Mouse (Mus musculus): ENCODE results near the gene Btbd18. TPM values are rescaled to one million over a fixed set of nuclear protein-coding genes. Genes with fewer than 3 reads are reported as not detected.

The Btbd18 gene
- 0.14 and 0.41 TPM in 2 replicates for polyA plus RNA-seq (2016; fragmentation: Nextera tagmentation; extraction: Ambion mirVana)

GRCm38 (mm10) chr2:84658806-84659205 is at the start of gene Btbd18:
TSS of gene Btbd18 (plus strand) at chr2:84659079.
- Histone ChIP-seq H3K36me3 (replicated peaks) (no peaks in the 10 kb centered on the region), H3K4me3 (no peak within 1 kb of the TSS), H3K27me3 (replicated peaks; ENCODE audit: low read depth, poor library complexity, severe bottlenecking) (no peaks in the 10 kb centered on the region), H3K4me1 (no peaks in the 10 kb centered on the region), H3K9me3 (peaks cover 4% of the 10 kb centered on the region; the same call in 1 of the 2 replicates), H3K27ac (replicated peaks) (no peak within 1 kb of the TSS)
- DNase-seq (ENCODE audit: low spot score) = no peak
- 93% methylated on average over 32 of the region's 32 CpGs for WGBS

GRCm38 (mm10) chr2:84612764-84613163 is 46.1 kb upstream of the Btbd18 start:
- WGBS = 97% methylated on average over 6 of the region's 6 CpGs
- no peaks in the 10 kb centered on the region for H3K27me3 ChIP-seq (replicated peaks; ENCODE audit: low read depth, poor library complexity, severe bottlenecking)
- H3K4me1 ChIP-seq = no peaks in the 10 kb centered on the region
- H3K27ac ChIP-seq (replicated peaks) = no peak overlapping the region
- H3K9me3 ChIP-seq = no peaks in the 10 kb centered on the region
- H3K36me3 ChIP-seq (replicated peaks) = peaks cover 100% of the 10 kb centered on the region
- no peak for DNase-seq (ENCODE audit: low spot score)
- no peak overlapping the region for H3K4me3 ChIP-seq

GRCm38 (mm10) chr2:84617637-84618515 is 41.0 kb upstream of the Btbd18 start:
- peak; percentile 20 for DNase-seq (ENCODE audit: low spot score)
- Histone ChIP-seq H3K4me3 (no peak overlapping the region), H3K36me3 (replicated peaks) (peaks cover 98% of the 10 kb centered on the region), H3K27ac (replicated peaks) (no peak overlapping the region), H3K9me3 (no peaks in the 10 kb centered on the region), H3K27me3 (replicated peaks; ENCODE audit: low read depth, poor library complexity, severe bottlenecking) (no peaks in the 10 kb centered on the region), H3K4me1 (no peaks in the 10 kb centered on the region)
- WGBS = 83% methylated on average over 3 of the region's 3 CpGs

GRCm38 (mm10) chr2:84618914-84619313 is 40.0 kb upstream of the Btbd18 start:
- Histone ChIP-seq H3K9me3 (no peaks in the 10 kb centered on the region), H3K4me1 (no peaks in the 10 kb centered on the region), H3K27me3 (replicated peaks; ENCODE audit: low read depth, poor library complexity, severe bottlenecking) (no peaks in the 10 kb centered on the region), H3K27ac (replicated peaks) (no peak overlapping the region), H3K4me3 (no peak overlapping the region), H3K36me3 (replicated peaks) (peaks cover 96% of the 10 kb centered on the region)
- DNase-seq (ENCODE audit: low spot score) = no peak
- 88% methylated on average over 2 of the region's 2 CpGs for WGBS

GRCm38 (mm10) chr2:84619646-84620340 is 39.1 kb upstream of the Btbd18 start:
- no peak for DNase-seq (ENCODE audit: low spot score)
- 95% methylated on average over 21 of the region's 21 CpGs for WGBS
- Histone ChIP-seq H3K36me3 (replicated peaks) (peaks cover 96% of the 10 kb centered on the region), H3K4me3 (no peak overlapping the region), H3K4me1 (peaks cover 5% of the 10 kb centered on the region; the same call in 1 of the 2 replicates), H3K27me3 (replicated peaks; ENCODE audit: low read depth, poor library complexity, severe bottlenecking) (no peaks in the 10 kb centered on the region), H3K9me3 (no peaks in the 10 kb centered on the region), H3K27ac (replicated peaks) (no peak overlapping the region)

GRCm38 (mm10) chr2:84622668-84623067 is 36.2 kb upstream of the Btbd18 start:
- no peak for DNase-seq (ENCODE audit: low spot score)
- Histone ChIP-seq H3K36me3 (replicated peaks) (peaks cover 70% of the 10 kb centered on the region), H3K27ac (replicated peaks) (no peak overlapping the region), H3K4me3 (no peak overlapping the region), H3K27me3 (replicated peaks; ENCODE audit: low read depth, poor library complexity, severe bottlenecking) (no peaks in the 10 kb centered on the region), H3K4me1 (peaks cover 11% of the 10 kb centered on the region), H3K9me3 (no peaks in the 10 kb centered on the region)
- WGBS = 83% methylated on average over 2 of the region's 2 CpGs

GRCm38 (mm10) chr2:84623428-84624119 is 35.3 kb upstream of the Btbd18 start:
- no peak for DNase-seq (ENCODE audit: low spot score)
- peaks cover 11% of the 10 kb centered on the region for H3K4me1 ChIP-seq
- H3K4me3 ChIP-seq = no peak overlapping the region
- 90% methylated on average over 3 of the region's 3 CpGs for WGBS
- H3K36me3 ChIP-seq (replicated peaks) = peaks cover 64% of the 10 kb centered on the region
- H3K9me3 ChIP-seq = no peaks in the 10 kb centered on the region
- no peaks in the 10 kb centered on the region for H3K27me3 ChIP-seq (replicated peaks; ENCODE audit: low read depth, poor library complexity, severe bottlenecking)
- no peak overlapping the region for H3K27ac ChIP-seq (replicated peaks)

GRCm38 (mm10) chr2:84624201-84624600 is 34.7 kb upstream of the Btbd18 start:
- no peak overlapping the region for H3K4me3 ChIP-seq
- H3K4me1 ChIP-seq = peaks cover 11% of the 10 kb centered on the region
- peaks cover 61% of the 10 kb centered on the region for H3K36me3 ChIP-seq (replicated peaks)
- DNase-seq (ENCODE audit: low spot score) = no peak
- no peaks in the 10 kb centered on the region for H3K9me3 ChIP-seq
- no peaks in the 10 kb centered on the region for H3K27me3 ChIP-seq (replicated peaks; ENCODE audit: low read depth, poor library complexity, severe bottlenecking)
- no peak overlapping the region for H3K27ac ChIP-seq (replicated peaks)
- 93% methylated on average over 17 of the region's 17 CpGs for WGBS

- Histone ChIP-seq H3K27ac (replicated peaks) (no peak overlapping the region), H3K4me3 (no peak overlapping the region), H3K27me3 (replicated peaks; ENCODE audit: low read depth, poor library complexity, severe bottlenecking) (no peaks in the 10 kb centered on the region), H3K9me3 (no peaks in the 10 kb centered on the region), H3K36me3 (replicated peaks) (peaks cover 44% of the 10 kb centered on the region), H3K4me1 (peaks cover 11% of the 10 kb centered on the region)
- DNase-seq (ENCODE audit: low spot score) = no peak
- 84% methylated on average over 7 of the region's 7 CpGs for WGBS
These were observed 32.4 kb upstream of the Btbd18 start for GRCm38 (mm10) chr2:84626366-84626975.

GRCm38 (mm10) chr2:84627036-84627435 is 31.8 kb upstream of the Btbd18 start:
- WGBS = 68% methylated on average over 3 of the region's 3 CpGs
- no peak overlapping the region for H3K27ac ChIP-seq (replicated peaks)
- peaks cover 39% of the 10 kb centered on the region for H3K36me3 ChIP-seq (replicated peaks)
- H3K9me3 ChIP-seq = no peaks in the 10 kb centered on the region
- no peaks in the 10 kb centered on the region for H3K27me3 ChIP-seq (replicated peaks; ENCODE audit: low read depth, poor library complexity, severe bottlenecking)
- H3K4me3 ChIP-seq = no peak overlapping the region
- no peak for DNase-seq (ENCODE audit: low spot score)
- peaks cover 11% of the 10 kb centered on the region for H3K4me1 ChIP-seq

- Histone ChIP-seq H3K4me1 (peaks cover 51% of the 10 kb centered on the region), H3K27me3 (replicated peaks; ENCODE audit: low read depth, poor library complexity, severe bottlenecking) (no peaks in the 10 kb centered on the region), H3K36me3 (replicated peaks) (0 out of 2 replicates have a peak, but pooled peaks cover 12% of the 10 kb centered on the region), H3K27ac (replicated peaks) (no peak overlapping the region; the same call in 1 of the 2 replicates), H3K4me3 (no peak overlapping the region), H3K9me3 (no peaks in the 10 kb centered on the region)
- 90% methylated on average over 1 of the region's 1 CpGs for WGBS
- DNase-seq (ENCODE audit: low spot score) = no peak
These were observed 26.9 kb upstream of the Btbd18 start for GRCm38 (mm10) chr2:84632001-84632400.

GRCm38 (mm10) chr2:84632999-84633398 is 25.9 kb upstream of the Btbd18 start:
- peak; percentile 31 for DNase-seq (ENCODE audit: low spot score)
- peak overlapping the region; percentile 21; the same call in 1 of the 2 replicates for H3K4me3 ChIP-seq
- H3K36me3 ChIP-seq (replicated peaks) = 0 out of 2 replicates have a peak, but pooled peaks cover 12% of the 10 kb centered on the region
- no peaks in the 10 kb centered on the region for H3K9me3 ChIP-seq
- H3K27me3 ChIP-seq (replicated peaks; ENCODE audit: low read depth, poor library complexity, severe bottlenecking) = no peaks in the 10 kb centered on the region
- WGBS = 4% methylated on average over 3 of the region's 3 CpGs
- H3K27ac ChIP-seq (replicated peaks) = peak overlapping the region; percentile 67
- peaks cover 56% of the 10 kb centered on the region for H3K4me1 ChIP-seq
